Mouse (Mus musculus): ENCODE measurements around the gene Rab3gap1. TPM values are rescaled to one million over a fixed set of nuclear protein-coding genes. Genes with fewer than 3 reads are reported as not detected.

The Rab3gap1 gene
- polyA plus RNA-seq (2021; fragmentation: Nextera tagmentation) = 34.7 and 41.8 TPM in 2 replicates
- long read RNA-seq, experiment 1, full-length matches to known transcripts = 29 of 65 reads
- long read RNA-seq, experiment 1, partial matches to known transcripts = 22 of 65 reads
- long read RNA-seq, experiment 1, other reads (novel, unspliced or antisense) = 14 of 65 reads
- long read RNA-seq, experiment 2, full-length matches to known transcripts = 164 of 250 reads
- long read RNA-seq, experiment 2, partial matches to known transcripts = 49 of 250 reads
- long read RNA-seq, experiment 2, other reads (novel, unspliced or antisense) = 37 of 250 reads

DNA sequence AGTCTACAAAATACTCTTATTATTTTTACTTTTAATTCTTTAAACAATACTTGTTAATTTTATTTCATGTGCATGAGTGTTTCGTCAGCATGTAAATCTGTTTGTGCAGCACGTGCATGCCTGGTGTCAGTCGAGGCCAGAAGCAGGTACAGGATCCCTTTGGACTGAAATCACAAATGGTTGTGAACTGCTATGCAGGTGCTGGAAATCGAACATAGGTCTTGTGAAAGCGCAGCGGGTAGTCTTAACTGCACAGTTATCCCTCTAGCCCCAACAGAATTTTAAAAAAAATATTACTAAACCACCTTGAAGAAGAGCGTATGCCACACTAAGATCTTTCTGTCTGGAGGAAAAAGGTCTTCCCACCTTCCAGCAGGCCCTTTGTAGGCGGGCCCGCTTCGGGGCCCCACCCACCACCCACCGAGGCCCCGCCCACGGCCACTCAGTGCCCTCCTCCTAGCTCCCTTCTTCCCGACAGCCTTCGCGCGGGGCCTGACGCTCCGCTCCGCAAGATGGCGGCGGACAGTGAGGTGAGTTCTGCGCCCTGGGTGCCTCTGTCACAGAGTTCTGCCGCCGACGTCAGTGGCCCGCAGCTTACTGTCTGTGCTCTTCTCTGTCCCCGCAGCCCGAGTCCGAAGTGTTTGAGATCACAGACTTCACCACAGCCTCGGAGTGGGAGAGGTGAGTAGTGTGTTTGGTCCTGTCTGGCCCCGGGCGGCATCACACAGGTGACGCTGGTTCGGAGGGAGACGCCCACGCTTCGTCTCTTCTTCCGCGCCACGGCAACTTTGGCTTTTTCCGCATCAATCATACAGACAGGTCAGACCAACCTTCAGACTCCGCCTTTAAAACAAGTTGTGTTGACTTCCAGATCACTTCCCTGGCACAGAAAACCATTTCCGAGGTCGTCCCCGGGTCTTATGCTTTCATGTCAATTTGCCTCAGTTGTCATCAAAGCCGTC is at the start of gene Rab3gap1:
Rab3gap1 (plus strand) TSS at position 474 of the 962 bp plus-strand sequence.

DNA sequence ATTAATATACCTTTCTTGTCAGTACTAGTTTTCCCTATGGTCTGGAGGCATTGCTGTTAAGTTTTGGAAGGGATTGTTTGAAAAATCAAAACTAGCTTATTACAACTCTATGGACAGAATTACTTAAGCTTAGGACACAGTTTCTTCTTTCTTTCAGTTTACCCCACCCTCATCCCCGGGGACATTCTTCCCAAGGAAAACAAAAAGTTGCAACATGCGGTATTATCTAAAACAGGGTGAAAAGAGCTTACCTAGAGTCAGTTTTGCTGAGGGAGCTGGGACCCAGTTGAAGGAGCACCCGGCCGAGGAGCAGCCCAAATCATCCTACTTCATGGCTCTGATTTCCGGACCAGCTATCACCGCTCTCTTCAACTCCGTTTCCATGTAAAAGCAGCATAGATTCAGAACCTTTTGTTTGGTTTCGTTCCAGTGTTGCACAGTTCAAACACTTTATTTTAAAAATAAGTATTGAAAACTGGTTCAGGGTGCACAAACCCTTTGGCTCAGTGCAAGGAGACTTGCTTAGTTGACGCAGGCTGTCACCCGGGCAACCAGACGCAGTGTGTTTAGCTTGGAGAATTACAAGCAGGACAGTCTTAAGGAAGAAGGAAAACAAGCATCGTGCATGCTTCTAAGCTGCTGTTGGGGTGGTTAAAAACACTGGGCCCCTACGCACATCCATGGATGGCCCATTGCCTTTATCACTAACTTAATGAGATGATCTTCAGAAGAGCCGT is 13.9 kb upstream of the Rab3gap1 start, which contains the start of gene Map3k19:
Map3k19 (minus strand) TSS at position 546 of the 737 bp plus-strand sequence.

Other genes with a start within 250 kb of the Rab3gap1 start
- gene Tmem163, start 189.2 kb upstream of the Rab3gap1 start, polyA plus RNA-seq (2021; fragmentation: Nextera tagmentation) = 4.1 and 5.5 TPM in 2 replicates
- gene Acmsd, start 139.4 kb upstream of the Rab3gap1 start, polyA plus RNA-seq (2021; fragmentation: Nextera tagmentation) = not detected in 2 replicates
- gene Ccnt2, start 94.6 kb upstream of the Rab3gap1 start, polyA plus RNA-seq (2021; fragmentation: Nextera tagmentation) = 19.6 and 20.5 TPM in 2 replicates
- 1.3 and 1.4 TPM in 2 replicates for gene Map3k19, start 13.7 kb upstream of the Rab3gap1 start, polyA plus RNA-seq (2021; fragmentation: Nextera tagmentation)
- gene Zranb3, start 234.3 kb downstream of the Rab3gap1 start, polyA plus RNA-seq (2021; fragmentation: Nextera tagmentation) = 1.9 and 2.2 TPM in 2 replicates
- gene R3hdm1, start 234.5 kb downstream of the Rab3gap1 start, polyA plus RNA-seq (2021; fragmentation: Nextera tagmentation) = 78.1 and 89.4 TPM in 2 replicates